Mouse (Mus musculus) adrenal gland, postnatal 14 days (tissue): ENCODE measurements around the gene Cysrt1. TPM values are rescaled to one million over a fixed set of nuclear protein-coding genes. Genes with fewer than 3 reads are reported as not detected.

Experiments
- DNase-seq: peaks from one replicate; pipeline ENCODE4 v3.0.0; 2021; ENCODE audit warnings: mixed read lengths
- total RNA-seq: library from RNA; stranded (reverse); gene quantifications from 2 replicates; pipeline ENCODE4 v1.2.3, GENCODE M21; 2021

Gene Cysrt1
- total RNA-seq, 1 experiment from 2014 or later: not detected

GRCm38 (mm10) chr2:25234551-25235220 lies 7.6 kb downstream of the Cysrt1 start:
- no peak for DNase-seq

GRCm38 (mm10) chr2:25234050-25234449 lies 8.2 kb downstream of the Cysrt1 start, which contains the start of gene Slc34a3:
Gene Slc34a3, minus strand, starts transcription at chr2:25234364.
- no peak for DNase-seq

GRCm38 (mm10) chr2:25233421-25233820 lies 8.8 kb downstream of the Cysrt1 start:
- no peak for DNase-seq

GRCm38 (mm10) chr2:25231038-25231437 lies 11.2 kb downstream of the Cysrt1 start:
- DNase-seq: no peak

GRCm38 (mm10) chr2:25230581-25230980 lies 11.7 kb downstream of the Cysrt1 start:
- no peak for DNase-seq

- no peak for DNase-seq
Measured at GRCm38 (mm10) chr2:25229582-25229981, 12.7 kb downstream of the Cysrt1 start.

- DNase-seq: no peak
Measured at GRCm38 (mm10) chr2:25228995-25229530, 13.2 kb downstream of the Cysrt1 start.

GRCm38 (mm10) chr2:25228431-25228889 lies 13.8 kb downstream of the Cysrt1 start:
- peak; percentile 92 for DNase-seq

- DNase-seq: no peak
Measured at GRCm38 (mm10) chr2:25227406-25227805, 14.8 kb downstream of the Cysrt1 start.

- no peak for DNase-seq
Measured at GRCm38 (mm10) chr2:25226864-25227263, 15.4 kb downstream of the Cysrt1 start.

GRCm38 (mm10) chr2:25225811-25226379 lies 16.4 kb downstream of the Cysrt1 start:
- DNase-seq: no peak

GRCm38 (mm10) chr2:25224766-25225752 lies 17.2 kb downstream of the Cysrt1 start:
- DNase-seq: peak; percentile 98

- no peak for DNase-seq
Measured at GRCm38 (mm10) chr2:25224492-25224765, 17.8 kb downstream of the Cysrt1 start, which contains the start of gene Tubb4b. Gene Tubb4b, minus strand, starts transcription at chr2:25224702.

- DNase-seq: peak; percentile 95
Measured at GRCm38 (mm10) chr2:25223681-25224491, 18.4 kb downstream of the Cysrt1 start.

GRCm38 (mm10) chr2:25221331-25221772 lies 20.9 kb downstream of the Cysrt1 start:
- no peak for DNase-seq

GRCm38 (mm10) chr2:25218445-25218844 lies 23.8 kb downstream of the Cysrt1 start, which contains the start of gene Fam166a:
Gene Fam166a, plus strand, starts transcription at chr2:25218745.
- no peak for DNase-seq

- no peak for DNase-seq
Measured at GRCm38 (mm10) chr2:25217666-25218065, 24.6 kb downstream of the Cysrt1 start.

- DNase-seq: no peak
Measured at GRCm38 (mm10) chr2:25214444-25214843, 27.8 kb downstream of the Cysrt1 start, which contains the start of gene Stpg3. Gene Stpg3, minus strand, starts transcription at chr2:25214637.

- no peak for DNase-seq
Measured at GRCm38 (mm10) chr2:25213266-25213865, 28.9 kb downstream of the Cysrt1 start.

- DNase-seq: peak; percentile 96
Measured at GRCm38 (mm10) chr2:25211121-25211670, 31.1 kb downstream of the Cysrt1 start, which contains the start of gene Nelfb. Gene Nelfb, minus strand, starts transcription at chr2:25211489.
